ENCODE assay signal across 12 mouse cellular contexts in genomic region chr7:128022974-128023373, GRCm38 (mm10). TPM values are rescaled to one million over a fixed set of nuclear protein-coding genes. Genes with fewer than 3 reads are reported as not detected.
DNase-seq lines count a peak whose midpoint lies in the region; ATAC-seq and TF ChIP-seq lines count a peak whose summit lies in the region.
"Had no signal": no experiment of that assay in that cellular context is flagged by ENCODE, and none has a peak within 500 bp of the region (broad histone marks: within the 10 kb centered on the region; RNA-seq: fewer than 3 reads in every experiment).

No protein-coding gene starts in this region.

- H3K4me3 ChIP-seq in cerebellum, adult 2 months (replicated peaks; ENCODE audit: insufficient read depth, low read depth, low read length), result no peak overlapping the region
- H3K4me3 ChIP-seq in liver, adult 2 months (ENCODE audit: insufficient read depth, low read depth, low read length), result no peak overlapping the region
- H3K4me3 ChIP-seq in liver, embryonic 11.5 days (ENCODE audit: low read depth, low read length), result no peak overlapping the region
- no peak overlapping the region for H3K4me3 ChIP-seq in E14TG2a.4 (replicated peaks; ENCODE audit: low read length)
- no peak overlapping the region for H3K4me3 ChIP-seq in embryonic fibroblast, embryonic 13.5 days (ENCODE audit: insufficient read depth, low read length)

- no peak for DNase-seq in cerebellum, adult 2 months
- no peak for DNase-seq in cerebellum, adult 11-12 months
- DNase-seq in liver, adult 2 months (ENCODE audit: extremely low read depth, low read depth, low spot score), result no peak
- no peak for DNase-seq in liver, embryonic 11.5 days (ENCODE audit: low spot score)
- DNase-seq in urinary bladder, postnatal 25 days (ENCODE audit: low spot score), result no peak
- no peak for DNase-seq in adrenal gland, postnatal 36 days
- DNase-seq: cerebellum, adult 18-20 months; gastrocnemius, postnatal 10 days; heart, postnatal 4 days; lung, postnatal 14 days had no signal

- no peaks in the 10 kb centered on the region for H3K27me3 ChIP-seq in cerebellum, adult 2 months (ENCODE audit: control insufficient read depth, insufficient read depth, low read length)
- H3K27me3 ChIP-seq in liver, adult 2 months (ENCODE audit: control insufficient read depth, insufficient read depth, low read length), result no peaks in the 10 kb centered on the region
- no peaks in the 10 kb centered on the region for H3K27me3 ChIP-seq in liver, embryonic 11.5 days (replicated peaks; ENCODE audit: control insufficient read depth, insufficient read depth, low read length)
- no peaks in the 10 kb centered on the region for H3K27me3 ChIP-seq in E14TG2a.4 (ENCODE audit: insufficient read depth, low read length)

- 0 out of 2 replicates have a peak, but pooled peaks have one; percentile 11 for TF ChIP-seq CTCF in cerebellum, adult 2 months (IDR thresholded peaks at IDR 0.05; ENCODE audit: borderline replicate concordance, insufficient read depth, low read depth, low read length)
- TF ChIP-seq CTCF in liver, adult 2 months (IDR thresholded peaks at IDR 0.05; ENCODE audit: low read depth, low read length), result peak; percentile 16; the same call in 1 of the 2 replicates
- TF ChIP-seq CTCF in E14TG2a.4 (conservative IDR thresholded peaks at IDR 0.05; ENCODE audit: low read length), result peak; percentile 81
- no peak for TF ChIP-seq CTCF in embryonic fibroblast, embryonic 13.5 days (IDR thresholded peaks at IDR 0.05; ENCODE audit: borderline replicate concordance, insufficient read depth, low read length)

- no peak for ATAC-seq in liver, embryonic 11.5 days (replicated peaks; ENCODE audit: low FRiP score)

- no peak for TF ChIP-seq POLR2A in cerebellum, adult 2 months (IDR thresholded peaks at IDR 0.05; ENCODE audit: borderline replicate concordance, insufficient read depth, low read length)
- TF ChIP-seq POLR2A in liver, adult 2 months (IDR thresholded peaks at IDR 0.05; ENCODE audit: extremely low read depth, insufficient read depth, low read length), result no peak
- TF ChIP-seq POLR2A in embryonic fibroblast, embryonic 13.5 days (IDR thresholded peaks at IDR 0.05; ENCODE audit: low read depth, low read length), result no peak

- H3K4me2 ChIP-seq in liver, embryonic 11.5 days, result no peak overlapping the region

- WGBS in cerebellum, adult 2 months, result 67% methylated on average over 8 of the region's 8 CpGs
- 70% methylated on average over 8 of the region's 8 CpGs for WGBS in liver, adult 2 months
- 61% methylated on average over 8 of the region's 8 CpGs for WGBS in liver, embryonic 11.5 days

- no peaks in the 10 kb centered on the region for H3K9me3 ChIP-seq in liver, embryonic 11.5 days (ENCODE audit: control insufficient read depth, low read length)
- no peaks in the 10 kb centered on the region for H3K9me3 ChIP-seq in E14TG2a.4 (ENCODE audit: low read length)

- no peak overlapping the region for H3K27ac ChIP-seq in cerebellum, adult 2 months (ENCODE audit: insufficient read depth, low read length)
- H3K27ac ChIP-seq in liver, adult 2 months (replicated peaks; ENCODE audit: insufficient read depth, low read depth, low read length), result no peak overlapping the region
- no peak overlapping the region for H3K27ac ChIP-seq in liver, embryonic 11.5 days (ENCODE audit: low read depth, low read length)
- peak overlapping the region; percentile 63 for H3K27ac ChIP-seq in embryonic fibroblast, embryonic 13.5 days (ENCODE audit: insufficient read depth, low read length)

- H3K79me2 ChIP-seq in liver, adult 2 months (ENCODE audit: control insufficient read depth, insufficient read depth, low read length), result no peaks in the 10 kb centered on the region

- no peak overlapping the region for H3K9ac ChIP-seq in liver, adult 2 months (ENCODE audit: low read depth, low read length)
- no peak overlapping the region for H3K9ac ChIP-seq in liver, embryonic 11.5 days (ENCODE audit: low read depth, low read length)

- H3K4me1 ChIP-seq in cerebellum, adult 2 months (ENCODE audit: control insufficient read depth, insufficient read depth, low read length), result no peaks in the 10 kb centered on the region
- peaks cover 9% of the 10 kb centered on the region for H3K4me1 ChIP-seq in liver, adult 2 months (ENCODE audit: control insufficient read depth, insufficient read depth, low read length)
- no peaks in the 10 kb centered on the region for H3K4me1 ChIP-seq in liver, embryonic 11.5 days (replicated peaks; ENCODE audit: control insufficient read depth, insufficient read depth, low read length)
- H3K4me1 ChIP-seq in E14TG2a.4 (replicated peaks; ENCODE audit: low read depth, low read length), result no peaks in the 10 kb centered on the region
- H3K4me1 ChIP-seq in embryonic fibroblast, embryonic 13.5 days (ENCODE audit: control insufficient read depth, insufficient read depth, low read length), result peaks cover 6% of the 10 kb centered on the region; the same call in 1 of the 2 replicates

- H3K36me3 ChIP-seq in liver, adult 2 months (ENCODE audit: control insufficient read depth, insufficient read depth, low read length), result no peaks in the 10 kb centered on the region
- H3K36me3 ChIP-seq in liver, embryonic 11.5 days (ENCODE audit: control insufficient read depth, insufficient read depth, low read length), result no peaks in the 10 kb centered on the region
- H3K36me3 ChIP-seq in E14TG2a.4 (ENCODE audit: insufficient read depth, low read length), result no peaks in the 10 kb centered on the region

RNA-seq across cellular contexts. Expression of gene Trim72, which starts 19.2 kb away (rescaled TPM):
- polyA plus RNA-seq in cerebellum, adult 2 months (2012; rRNA removed), result 2.1 and 2.3 TPM in 2 replicates
- 0.28 TPM in 1 of 2 replicates, not detected in the other for total RNA-seq in liver, adult 2 months (2014; rRNA removed)
- polyA plus RNA-seq in liver, adult 2 months (2012; rRNA removed), result 0.15 and 0.19 TPM in 2 replicates
- polyA plus RNA-seq in liver, embryonic 11.5 days (2014; fragmentation: Nextera tagmentation; extraction: Ambion mirVana), result not detected in 2 replicates
- polyA plus RNA-seq in embryonic fibroblast, embryonic 13.5 days (2011; ENCODE audit: insufficient read length, low read depth, missing spikeins), result not detected in 2 replicates
- under 1 TPM in 1 of 2 experiments, not detected in 1; 0.20 TPM for total RNA-seq in adrenal gland, postnatal 36 days (2021)

RNA-seq across cellular contexts. Expression of gene Pycard, which starts 29.3 kb away (rescaled TPM):
- 3.9 and 5.1 TPM in 2 replicates for polyA plus RNA-seq in cerebellum, adult 2 months (2012; rRNA removed)
- total RNA-seq in liver, adult 2 months (2014; rRNA removed), result 1.5 and 2.8 TPM in 2 replicates
- 4.5 and 5.0 TPM in 2 replicates for polyA plus RNA-seq in liver, adult 2 months (2012; rRNA removed)
- 46.3 and 51.1 TPM in 2 replicates for polyA plus RNA-seq in liver, embryonic 11.5 days (2014; fragmentation: Nextera tagmentation; extraction: Ambion mirVana)
- polyA plus RNA-seq in embryonic fibroblast, embryonic 13.5 days (2011; ENCODE audit: insufficient read length, low read depth, missing spikeins), result 1.0 and 1.5 TPM in 2 replicates
- total RNA-seq in adrenal gland, postnatal 36 days (2021), result 1 to 10 TPM; 3.6 to 5.4 TPM

RNA-seq across cellular contexts. Expression of gene Itgam, which starts 39.5 kb away (rescaled TPM):
- polyA plus RNA-seq in cerebellum, adult 2 months (2012; rRNA removed), result 3.4 and 4.2 TPM in 2 replicates
- 0.60 and 0.65 TPM in 2 replicates for total RNA-seq in liver, adult 2 months (2014; rRNA removed)
- 0.29 and 0.83 TPM in 2 replicates for polyA plus RNA-seq in liver, adult 2 months (2012; rRNA removed)
- polyA plus RNA-seq in liver, embryonic 11.5 days (2014; fragmentation: Nextera tagmentation; extraction: Ambion mirVana), result 1.8 and 1.9 TPM in 2 replicates
- 0.20 and 1.8 TPM in 2 replicates for polyA plus RNA-seq in embryonic fibroblast, embryonic 13.5 days (2011; ENCODE audit: insufficient read length, low read depth, missing spikeins)
- 1 to 10 TPM; 4.4 to 7.8 TPM for total RNA-seq in adrenal gland, postnatal 36 days (2021)

RNA-seq across cellular contexts. Expression of gene Gm49368, which starts 39.5 kb away (rescaled TPM):
- not detected in 2 replicates for polyA plus RNA-seq in cerebellum, adult 2 months (2012; rRNA removed)
- total RNA-seq in liver, adult 2 months (2014; rRNA removed), result not detected in 2 replicates
- 0.09 TPM in 1 of 2 replicates, not detected in the other for polyA plus RNA-seq in liver, adult 2 months (2012; rRNA removed)
- polyA plus RNA-seq in liver, embryonic 11.5 days (2014; fragmentation: Nextera tagmentation; extraction: Ambion mirVana), result not detected in 2 replicates
- 0.11 TPM in 1 of 2 replicates, not detected in the other for polyA plus RNA-seq in embryonic fibroblast, embryonic 13.5 days (2011; ENCODE audit: insufficient read length, low read depth, missing spikeins)
- not detected for total RNA-seq in adrenal gland, postnatal 36 days (2021)
- total RNA-seq: gastrocnemius, postnatal 10 days; heart, postnatal 4 days had no signal

RNA-seq across cellular contexts. Expression of gene Fus, which starts 55.7 kb away (rescaled TPM):
- polyA plus RNA-seq in cerebellum, adult 2 months (2012; rRNA removed), result 451 and 486 TPM in 2 replicates
- 28.6 and 31.5 TPM in 2 replicates for total RNA-seq in liver, adult 2 months (2014; rRNA removed)
- polyA plus RNA-seq in liver, adult 2 months (2012; rRNA removed), result 64.8 and 102 TPM in 2 replicates
- 28.1 and 34.4 TPM in 2 replicates for polyA plus RNA-seq in liver, embryonic 11.5 days (2014; fragmentation: Nextera tagmentation; extraction: Ambion mirVana)
- polyA plus RNA-seq in embryonic fibroblast, embryonic 13.5 days (2011; ENCODE audit: insufficient read length, low read depth, missing spikeins), result 861 and 978 TPM in 2 replicates
- total RNA-seq in adrenal gland, postnatal 36 days (2021), result 100 to 1,000 TPM; 170 to 229 TPM
